Mouse (Mus musculus) left cerebral cortex, adult 18-20 months (tissue): ENCODE measurements around the gene Abcg1. TPM values are rescaled to one million over a fixed set of nuclear protein-coding genes. Genes with fewer than 3 reads are reported as not detected.

Experiments used
- total RNA-seq, 2 experiments: library from RNA; stranded (reverse); gene quantifications; 2 replicates each; pipeline ENCODE4 v1.2.3; 2021

Gene Abcg1
- total RNA-seq, 2 experiments from 2014 or later, result 70.5 to 80.0 TPM

Other genes with a start within 250 kb of the Abcg1 start
- under 1 TPM; 0.56 to 0.65 TPM for gene Glp1r, start 155.9 kb upstream of the Abcg1 start, total RNA-seq
- under 1 TPM in 1 of 2 experiments, not detected in 1; 0.16 TPM for gene Umodl1, start 103.0 kb upstream of the Abcg1 start, total RNA-seq
- not detected for gene Tff3, start 72.0 kb downstream of the Abcg1 start, total RNA-seq
- not detected for gene Tff2, start 86.6 kb downstream of the Abcg1 start, total RNA-seq
- not detected for gene Tff1, start 107.6 kb downstream of the Abcg1 start, total RNA-seq
- under 1 TPM in 1 of 2 experiments, not detected in 1; 0.12 TPM for gene Tmprss3, start 141.3 kb downstream of the Abcg1 start, total RNA-seq
- gene Ubash3a, start 150.2 kb downstream of the Abcg1 start, total RNA-seq, result not detected
- gene Rsph1, start 219.7 kb downstream of the Abcg1 start, total RNA-seq, result 10 to 100 TPM; 15.4 to 16.8 TPM
- gene Slc37a1, start 229.1 kb downstream of the Abcg1 start, total RNA-seq, result 10 to 100 TPM; 10.2 to 10.7 TPM